Mouse (Mus musculus): ENCODE data around the gene Nsun2. TPM values are rescaled to one million over a fixed set of nuclear protein-coding genes. Genes with fewer than 3 reads are reported as not detected.

Gene Nsun2
- polyA plus RNA-seq, 1 experiment from 2014 or later = 278 TPM

DNA sequence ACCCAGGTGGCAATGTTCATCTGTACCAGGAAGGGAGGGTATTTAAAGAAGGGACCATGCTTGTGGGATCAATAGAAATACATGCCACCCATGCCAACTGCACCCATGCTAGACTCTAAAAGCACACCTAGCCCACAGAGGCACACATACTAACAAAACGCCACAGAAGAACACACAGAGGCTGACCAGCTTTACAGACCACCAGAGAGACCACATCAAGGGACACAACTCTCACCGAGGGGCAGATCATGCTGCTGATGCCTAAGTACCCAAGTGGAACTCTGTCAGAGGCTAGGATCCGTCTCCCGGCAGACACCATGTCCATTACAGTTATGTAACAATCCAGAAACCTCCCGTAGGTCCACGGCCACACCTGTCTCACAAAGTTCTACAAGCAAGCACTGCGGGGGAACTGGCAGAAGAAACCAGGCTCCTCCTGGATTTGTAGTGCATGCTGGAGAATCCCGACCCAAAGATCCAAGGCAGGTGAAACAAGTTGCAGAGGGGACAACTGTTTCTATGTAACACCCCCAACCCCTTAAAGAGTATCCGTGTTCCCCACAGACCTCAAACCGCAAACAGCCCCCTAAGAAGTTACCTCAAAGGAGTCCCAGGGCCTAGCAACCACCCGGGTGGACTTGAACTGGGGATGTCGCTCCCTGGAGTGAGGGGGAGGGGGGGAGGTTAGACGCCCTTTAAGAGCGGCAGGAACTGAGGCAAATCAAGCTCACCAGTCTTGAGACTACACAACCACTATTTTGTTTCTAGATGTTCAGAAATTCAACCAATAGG is 1.2 kb upstream of the Nsun2 start:
- Histone ChIP-seq H3K36me3 (ENCODE audit: control insufficient read depth, insufficient read depth, low read length) (peaks cover 6% of the 10 kb centered on the region; the same call in 1 of the 2 replicates), H3K9ac (ENCODE audit: low read depth, low read length) (peak overlapping the region; percentile 98), H3K27ac (ENCODE audit: low read depth, low read length) (no peak overlapping the region), H3K27me3 (replicated peaks; ENCODE audit: control insufficient read depth, insufficient read depth, low read length) (no peaks in the 10 kb centered on the region), H3K4me3 (ENCODE audit: low read depth, low read length) (peak overlapping the region; percentile 98), H3K4me1 (replicated peaks; ENCODE audit: control insufficient read depth, insufficient read depth, low read length) (peaks cover 42% of the 10 kb centered on the region), H3K9me3 (ENCODE audit: control insufficient read depth, low read length) (no peaks in the 10 kb centered on the region), H3K4me2 (peak overlapping the region; percentile 96)
- no peak for DNase-seq (ENCODE audit: low spot score)
- ATAC-seq (replicated peaks; ENCODE audit: low FRiP score) = no peak
- WGBS = 24% methylated on average over 14 of the region's 14 CpGs

DNA sequence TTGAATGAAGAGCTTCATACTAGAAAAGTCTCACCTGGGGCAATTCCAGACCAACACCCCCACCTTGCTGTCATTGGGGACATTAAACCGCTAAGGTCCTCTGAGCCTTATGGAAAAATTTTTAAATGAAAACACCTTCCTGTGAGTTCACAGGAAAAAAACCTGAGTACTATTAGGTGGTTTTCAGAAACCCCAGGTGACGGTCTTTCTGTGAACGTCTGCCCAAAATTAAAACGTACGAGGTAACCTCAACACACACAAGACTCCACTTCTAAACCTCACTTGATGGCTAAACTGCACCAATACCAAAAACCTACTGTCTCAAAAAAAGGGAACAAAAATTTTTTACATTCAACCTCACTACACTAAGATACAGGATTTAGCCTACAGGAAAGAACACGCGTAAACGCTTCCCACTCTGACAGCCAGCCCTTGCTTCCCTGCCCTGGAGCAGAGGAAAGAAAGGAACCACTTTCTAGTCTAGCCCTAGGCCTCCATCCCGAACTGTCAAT is 597 bp upstream of the Nsun2 start:
- H3K4me1 ChIP-seq (replicated peaks; ENCODE audit: control insufficient read depth, insufficient read depth, low read length) = peaks cover 36% of the 10 kb centered on the region
- peaks cover 6% of the 10 kb centered on the region; the same call in 1 of the 2 replicates for H3K36me3 ChIP-seq (ENCODE audit: control insufficient read depth, insufficient read depth, low read length)
- ATAC-seq (replicated peaks; ENCODE audit: low FRiP score) (no peak), DNase-seq (ENCODE audit: low spot score) (no peak)
- H3K4me2 ChIP-seq = peak overlapping the region; percentile 96
- WGBS = 2% methylated on average over 9 of the region's 9 CpGs
- no peaks in the 10 kb centered on the region for H3K9me3 ChIP-seq (ENCODE audit: control insufficient read depth, low read length)
- peak overlapping the region; percentile 98 for H3K9ac ChIP-seq (ENCODE audit: low read depth, low read length)
- H3K27me3 ChIP-seq (replicated peaks; ENCODE audit: control insufficient read depth, insufficient read depth, low read length) = no peaks in the 10 kb centered on the region
- peak overlapping the region; percentile 95 for H3K27ac ChIP-seq (ENCODE audit: low read depth, low read length)
- H3K4me3 ChIP-seq (ENCODE audit: low read depth, low read length) = peak overlapping the region; percentile 98

DNA sequence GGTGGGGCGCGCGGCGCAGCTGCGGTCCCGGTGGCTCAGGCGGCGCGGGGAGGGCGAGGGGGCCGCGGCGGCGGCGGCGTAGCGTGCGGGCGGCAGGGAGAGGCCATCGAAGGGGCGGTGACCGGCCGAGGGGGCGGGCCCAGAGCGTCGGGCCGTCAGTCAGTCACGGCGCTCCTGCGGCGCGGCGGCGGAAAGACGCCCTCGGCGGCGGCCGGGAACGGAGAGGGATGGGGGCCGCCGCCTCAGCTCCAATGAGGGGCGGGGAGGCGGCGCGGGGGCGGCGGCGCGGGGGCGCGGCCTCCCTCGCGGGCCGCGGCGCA is 748 bp downstream of the Nsun2 start, which contains the start of gene Tent4a:
Gene Tent4a, minus strand, starts transcription at position 284 of the 320 bp plus-strand sequence.
- Histone ChIP-seq H3K27ac (ENCODE audit: low read depth, low read length) (peak within 1 kb of the TSS; percentile 95), H3K27me3 (replicated peaks; ENCODE audit: control insufficient read depth, insufficient read depth, low read length) (no peaks in the 10 kb centered on the region), H3K36me3 (ENCODE audit: control insufficient read depth, insufficient read depth, low read length) (peaks cover 6% of the 10 kb centered on the region; the same call in 1 of the 2 replicates), H3K4me2 (peak within 1 kb of the TSS; percentile 96), H3K9ac (ENCODE audit: low read depth, low read length) (peak within 1 kb of the TSS; percentile 98), H3K9me3 (ENCODE audit: control insufficient read depth, low read length) (no peaks in the 10 kb centered on the region), H3K4me1 (replicated peaks; ENCODE audit: control insufficient read depth, insufficient read depth, low read length) (peaks cover 31% of the 10 kb centered on the region), H3K4me3 (ENCODE audit: low read depth, low read length) (peak within 1 kb of the TSS; percentile 98)
- DNase-seq (ENCODE audit: low spot score) (no peak), ATAC-seq (replicated peaks; ENCODE audit: low FRiP score) (peak; percentile 81; the same call in 1 of the 2 replicates)
- WGBS = under 1% methylated on average over 31 of the region's 57 CpGs

DNA sequence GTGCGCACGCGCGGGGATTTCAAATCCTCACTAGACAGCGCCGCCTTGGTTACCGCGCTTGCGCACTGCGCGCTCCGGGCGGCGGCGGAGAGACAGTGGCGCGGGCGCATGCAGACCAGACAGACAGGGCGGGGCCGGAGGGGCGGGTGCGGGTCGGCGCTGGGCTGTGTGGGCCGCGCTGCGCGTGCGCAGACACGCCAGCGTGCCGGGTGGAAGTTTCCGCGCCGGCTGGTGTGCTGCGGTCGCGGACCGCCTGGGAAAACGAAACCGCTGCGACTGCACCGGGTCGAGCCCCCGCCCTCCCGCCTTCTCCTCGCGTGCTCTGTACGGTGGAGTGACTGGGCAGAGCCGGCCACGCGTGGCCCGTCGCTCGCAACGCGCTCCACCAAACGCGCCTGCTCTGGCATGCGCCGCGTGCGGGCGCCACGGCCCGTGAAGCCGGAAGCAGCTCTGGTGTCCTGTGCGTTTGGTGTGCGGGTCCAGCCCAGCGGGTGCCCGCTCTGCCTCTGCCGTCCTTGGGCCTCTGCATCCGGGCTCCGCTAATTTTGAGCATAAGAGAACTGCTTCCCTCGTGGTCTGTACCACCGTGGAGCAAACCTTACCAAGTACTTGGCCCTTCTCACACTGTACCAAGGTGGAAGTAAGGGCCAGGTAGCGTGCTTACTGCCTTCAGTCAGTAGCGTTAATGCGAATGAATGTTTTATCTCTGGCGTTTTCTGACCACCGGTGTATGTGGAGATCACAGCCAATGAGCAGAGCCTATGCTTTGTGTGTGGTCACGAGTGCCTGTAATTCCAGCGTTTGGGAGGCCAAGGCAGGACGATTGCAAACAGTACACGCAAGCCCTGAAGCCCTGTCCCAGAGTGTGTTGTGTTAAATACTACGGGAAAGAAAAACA is 1.4 kb downstream of the Nsun2 start:
- peak overlapping the region; percentile 91 for H3K4me2 ChIP-seq
- H3K4me3 ChIP-seq (ENCODE audit: low read depth, low read length) = peak overlapping the region; percentile 98
- no peaks in the 10 kb centered on the region for H3K27me3 ChIP-seq (replicated peaks; ENCODE audit: control insufficient read depth, insufficient read depth, low read length)
- peaks cover 31% of the 10 kb centered on the region for H3K4me1 ChIP-seq (replicated peaks; ENCODE audit: control insufficient read depth, insufficient read depth, low read length)
- ATAC-seq (replicated peaks; ENCODE audit: low FRiP score) (peak; percentile 90), DNase-seq (ENCODE audit: low spot score) (peak; percentile 96)
- H3K36me3 ChIP-seq (ENCODE audit: control insufficient read depth, insufficient read depth, low read length) = peaks cover 3% of the 10 kb centered on the region; the same call in 1 of the 2 replicates
- H3K9me3 ChIP-seq (ENCODE audit: control insufficient read depth, low read length) = no peaks in the 10 kb centered on the region
- H3K27ac ChIP-seq (ENCODE audit: low read depth, low read length) = peak overlapping the region; percentile 95
- under 1% methylated on average over 85 of the region's 86 CpGs for WGBS
- peak overlapping the region; percentile 98 for H3K9ac ChIP-seq (ENCODE audit: low read depth, low read length)

DNA sequence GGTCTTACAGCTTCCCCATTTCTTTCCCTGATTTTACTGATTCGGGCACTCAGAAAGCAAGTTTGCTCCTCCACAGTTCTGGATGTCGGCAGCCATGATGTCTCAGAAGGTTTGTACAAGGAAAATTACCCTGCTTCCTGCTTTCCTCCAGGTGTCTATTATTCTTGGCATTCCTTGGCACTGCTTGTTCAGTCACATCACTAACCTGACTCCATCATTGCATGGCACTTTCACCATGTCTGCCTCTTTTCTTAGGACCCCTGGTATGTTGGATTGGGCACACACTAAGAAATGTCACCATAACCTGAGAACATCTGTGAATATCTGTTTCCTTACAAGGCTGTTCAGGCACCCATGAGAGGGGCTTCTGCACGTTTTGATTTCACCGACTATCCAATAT is 2.5 kb downstream of the Nsun2 start:
- no peak overlapping the region; the same call in 1 of the 2 replicates for H3K9ac ChIP-seq (ENCODE audit: low read depth, low read length)
- no peaks in the 10 kb centered on the region; the same call in 1 of the 2 replicates for H3K36me3 ChIP-seq (ENCODE audit: control insufficient read depth, insufficient read depth, low read length)
- no peak overlapping the region for H3K27ac ChIP-seq (ENCODE audit: low read depth, low read length)
- H3K27me3 ChIP-seq (replicated peaks; ENCODE audit: control insufficient read depth, insufficient read depth, low read length) = no peaks in the 10 kb centered on the region
- peaks cover 27% of the 10 kb centered on the region for H3K4me1 ChIP-seq (replicated peaks; ENCODE audit: control insufficient read depth, insufficient read depth, low read length)
- DNase-seq (ENCODE audit: low spot score) = no peak
- WGBS = 76% methylated on average over 4 of the region's 4 CpGs
- peak overlapping the region; percentile 91 for H3K4me2 ChIP-seq
- no peak for ATAC-seq (replicated peaks; ENCODE audit: low FRiP score)
- H3K9me3 ChIP-seq (ENCODE audit: control insufficient read depth, low read length) = no peaks in the 10 kb centered on the region
- no peak overlapping the region; the same call in 1 of the 2 replicates for H3K4me3 ChIP-seq (ENCODE audit: low read depth, low read length)

DNA sequence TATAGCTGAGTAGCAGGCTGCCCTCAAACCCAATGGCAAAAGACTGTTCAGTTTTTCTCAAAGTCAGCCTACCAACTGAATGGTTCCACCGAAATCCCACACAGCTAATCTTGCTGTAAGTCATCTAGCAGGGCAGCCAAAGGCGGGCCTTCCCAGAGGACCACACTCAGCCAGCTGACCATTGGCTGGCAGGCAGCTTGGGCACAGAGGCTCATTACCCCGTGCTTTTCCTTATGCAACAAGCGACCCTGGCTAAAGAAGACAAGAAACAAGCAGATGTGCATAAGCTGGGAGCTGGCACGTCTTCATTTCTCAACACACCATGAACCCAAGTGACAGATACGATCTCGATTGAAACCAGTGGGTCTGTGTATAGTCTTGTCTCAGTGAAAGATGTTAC is 3.8 kb downstream of the Nsun2 start:
- no peaks in the 10 kb centered on the region for H3K36me3 ChIP-seq (ENCODE audit: control insufficient read depth, insufficient read depth, low read length)
- ATAC-seq (replicated peaks; ENCODE audit: low FRiP score) (no peak), DNase-seq (ENCODE audit: low spot score) (no peak)
- no peak overlapping the region for H3K9ac ChIP-seq (ENCODE audit: low read depth, low read length)
- H3K4me3 ChIP-seq (ENCODE audit: low read depth, low read length) = no peak overlapping the region
- peaks cover 13% of the 10 kb centered on the region; the same call in 1 of the 2 replicates for H3K4me1 ChIP-seq (replicated peaks; ENCODE audit: control insufficient read depth, insufficient read depth, low read length)
- H3K4me2 ChIP-seq = no peak overlapping the region
- no peaks in the 10 kb centered on the region for H3K27me3 ChIP-seq (replicated peaks; ENCODE audit: control insufficient read depth, insufficient read depth, low read length)
- H3K9me3 ChIP-seq (ENCODE audit: control insufficient read depth, low read length) = no peaks in the 10 kb centered on the region
- WGBS = 79% methylated on average over 7 of the region's 7 CpGs
- H3K27ac ChIP-seq (ENCODE audit: low read depth, low read length) = no peak overlapping the region

DNA sequence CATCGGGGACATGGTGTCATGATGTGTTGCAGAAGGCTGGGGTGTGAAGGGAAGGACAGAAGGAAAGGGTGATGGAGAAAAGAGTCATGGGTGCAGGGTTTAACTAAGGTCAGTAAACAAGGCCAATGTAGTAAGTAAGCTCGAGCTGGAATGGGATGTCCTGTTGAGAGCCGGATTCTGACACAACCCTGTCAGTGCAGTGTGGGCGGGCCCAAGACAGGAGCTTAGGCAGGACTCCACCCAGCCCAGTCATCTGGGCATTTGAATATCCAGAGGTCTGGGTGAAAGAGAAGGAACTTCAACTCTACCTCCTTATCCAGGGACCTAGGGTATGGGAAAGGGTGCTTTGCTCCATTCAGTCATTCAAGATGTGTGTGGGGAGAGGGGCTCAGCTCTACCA is 4.8 kb downstream of the Nsun2 start:
- H3K4me1 ChIP-seq (replicated peaks; ENCODE audit: control insufficient read depth, insufficient read depth, low read length) = peaks cover 8% of the 10 kb centered on the region
- 15% methylated on average over 4 of the region's 4 CpGs for WGBS
- H3K9me3 ChIP-seq (ENCODE audit: control insufficient read depth, low read length) = no peaks in the 10 kb centered on the region
- no peaks in the 10 kb centered on the region for H3K27me3 ChIP-seq (replicated peaks; ENCODE audit: control insufficient read depth, insufficient read depth, low read length)
- DNase-seq (ENCODE audit: low spot score) = no peak
- no peak overlapping the region for H3K4me2 ChIP-seq
- no peak overlapping the region for H3K27ac ChIP-seq (ENCODE audit: low read depth, low read length)
- ATAC-seq (replicated peaks; ENCODE audit: low FRiP score) = no peak
- no peaks in the 10 kb centered on the region for H3K36me3 ChIP-seq (ENCODE audit: control insufficient read depth, insufficient read depth, low read length)
- no peak overlapping the region for H3K4me3 ChIP-seq (ENCODE audit: low read depth, low read length)
- H3K9ac ChIP-seq (ENCODE audit: low read depth, low read length) = no peak overlapping the region

DNA sequence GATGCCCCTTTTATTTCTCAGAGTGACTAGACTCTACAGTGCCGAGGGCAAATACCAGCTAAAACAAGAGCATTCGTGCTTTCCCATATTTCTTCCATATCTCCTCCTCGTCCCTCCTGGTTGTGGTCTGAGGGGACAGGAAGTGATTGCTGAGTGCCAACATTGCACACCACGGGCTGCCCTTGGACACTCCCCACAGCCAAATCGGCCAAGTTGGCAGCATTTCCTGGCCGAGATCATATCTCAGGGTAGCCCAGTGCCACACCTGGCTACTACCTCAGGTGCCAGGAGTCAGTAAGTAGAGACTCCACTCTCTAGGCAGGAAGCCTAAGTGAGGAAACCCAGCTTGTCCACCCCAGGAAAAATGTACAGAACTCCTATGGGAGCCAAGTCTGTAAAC is 7.7 kb downstream of the Nsun2 start:
- peaks cover 8% of the 10 kb centered on the region for H3K4me1 ChIP-seq (replicated peaks; ENCODE audit: control insufficient read depth, insufficient read depth, low read length)

More for the DNA sequence above, 7.7 kb downstream of the Nsun2 start:
- Histone ChIP-seq H3K27me3 (replicated peaks; ENCODE audit: control insufficient read depth, insufficient read depth, low read length) (no peaks in the 10 kb centered on the region), H3K9ac (ENCODE audit: low read depth, low read length) (no peak overlapping the region), H3K27ac (ENCODE audit: low read depth, low read length) (no peak overlapping the region), H3K4me3 (ENCODE audit: low read depth, low read length) (no peak overlapping the region), H3K9me3 (ENCODE audit: control insufficient read depth, low read length) (no peaks in the 10 kb centered on the region), H3K36me3 (ENCODE audit: control insufficient read depth, insufficient read depth, low read length) (no peaks in the 10 kb centered on the region), H3K4me2 (no peak overlapping the region)
- ATAC-seq (replicated peaks; ENCODE audit: low FRiP score) (no peak), DNase-seq (ENCODE audit: low spot score) (no peak)
- WGBS = 58% methylated on average over 6 of the region's 6 CpGs

All from liver, embryonic 11.5 days (tissue).